Mouse (Mus musculus) adrenal gland, adult (tissue): ENCODE results near the gene S100a11.
"Not testable (repeated sequence)": the region's sequence is repeated elsewhere in the genome, so short reads cannot be mapped to it uniquely, and the experiment has no call there.

Experiments
- DNase-seq, 2 experiments: peaks; one replicate each; pipeline ENCODE4 v3.0.0; 2022 to 2023; ENCODE audit warnings: low spot score in 1 of 2; ENCODE audit not compliant: inconsistent age in 2 of 2

Gene S100a11

DNA sequence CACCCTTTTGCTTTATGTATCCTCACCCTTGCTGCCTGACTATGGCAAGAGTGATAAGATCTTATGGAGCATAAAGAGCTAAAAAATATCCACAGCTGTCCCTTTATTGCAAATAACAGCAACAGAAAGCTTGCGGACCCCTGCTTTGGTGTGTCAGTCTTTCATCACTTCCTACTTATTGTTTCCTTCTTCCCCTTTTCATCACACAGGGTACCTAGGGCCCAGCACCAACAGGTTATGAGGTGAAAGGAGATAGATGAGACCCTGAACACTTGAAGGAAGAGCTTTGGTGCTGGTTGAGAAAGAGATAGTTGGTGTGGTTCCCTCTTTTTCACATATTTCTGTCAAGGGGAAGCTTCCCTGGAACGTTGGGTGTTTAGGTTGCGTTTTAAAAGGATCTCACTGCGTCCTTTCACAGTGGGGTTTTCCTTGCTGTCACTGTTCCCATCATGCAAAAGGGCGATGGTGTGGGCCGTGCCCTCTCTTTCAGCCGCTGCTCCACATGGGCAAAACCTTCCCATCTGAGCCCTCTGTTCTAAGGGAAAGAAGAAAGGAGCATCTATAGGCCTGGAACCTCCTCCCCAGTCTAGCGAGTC lies 1.3 kb downstream of the S100a11 start:
- no peak for DNase-seq

GRCm38 (mm10) chr3:93522611-93523010 lies 2.3 kb downstream of the S100a11 start:
- peak; percentile 63 to 91 for DNase-seq

- no peak for DNase-seq
Observed at GRCm38 (mm10) chr3:93527300-93527699, 7.0 kb downstream of the S100a11 start.

GRCm38 (mm10) chr3:93528807-93529206 lies 8.5 kb downstream of the S100a11 start:
- no peak for DNase-seq

DNA sequence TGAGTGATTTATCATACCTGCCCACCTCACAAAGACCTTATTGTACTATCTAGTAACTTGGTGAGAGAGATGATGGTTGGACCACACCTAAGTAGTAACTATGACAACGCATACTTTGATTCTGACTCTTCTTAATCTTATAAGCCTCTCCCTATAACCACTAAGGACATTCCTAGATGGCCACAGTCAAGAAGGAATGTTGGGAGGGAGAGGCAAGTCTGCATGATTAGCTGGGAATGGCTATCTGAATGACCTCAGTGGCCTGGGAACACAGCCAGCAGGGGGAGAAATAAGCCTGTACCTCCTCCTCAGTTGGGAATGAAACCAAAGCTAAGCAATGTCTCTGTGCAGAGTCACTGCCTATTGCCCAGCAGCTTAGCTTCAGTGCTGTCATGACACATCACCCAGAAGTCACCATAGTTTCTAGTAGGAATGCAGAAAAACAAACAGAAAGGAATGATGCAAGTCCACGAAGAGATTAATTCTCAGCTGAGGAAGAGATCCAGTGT lies 16.8 kb downstream of the S100a11 start:
- DNase-seq: peak; percentile 76 to 84

DNA sequence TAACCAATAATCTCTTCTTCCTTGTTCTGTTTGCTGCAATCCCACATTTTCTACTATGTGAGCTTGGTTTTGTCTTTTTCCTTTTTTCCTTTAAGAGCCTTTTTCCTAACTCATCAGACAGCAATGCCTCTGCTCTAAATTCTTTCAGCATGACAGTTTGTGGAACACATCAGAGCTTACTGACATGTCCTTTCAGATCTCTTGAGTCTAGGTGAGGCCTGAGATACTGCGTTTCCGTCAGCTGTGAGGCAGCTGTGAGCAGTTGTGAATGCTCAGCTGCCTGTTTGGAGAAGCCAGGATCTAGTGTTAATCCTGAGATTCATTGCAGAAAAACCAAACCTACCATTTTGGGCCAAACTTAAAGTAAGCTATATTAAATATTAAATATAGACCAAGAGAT lies 18.2 kb downstream of the S100a11 start:
- no peak for DNase-seq

GRCm38 (mm10) chr3:93541501-93541900 lies 21.2 kb downstream of the S100a11 start:
- no peak for DNase-seq

DNA sequence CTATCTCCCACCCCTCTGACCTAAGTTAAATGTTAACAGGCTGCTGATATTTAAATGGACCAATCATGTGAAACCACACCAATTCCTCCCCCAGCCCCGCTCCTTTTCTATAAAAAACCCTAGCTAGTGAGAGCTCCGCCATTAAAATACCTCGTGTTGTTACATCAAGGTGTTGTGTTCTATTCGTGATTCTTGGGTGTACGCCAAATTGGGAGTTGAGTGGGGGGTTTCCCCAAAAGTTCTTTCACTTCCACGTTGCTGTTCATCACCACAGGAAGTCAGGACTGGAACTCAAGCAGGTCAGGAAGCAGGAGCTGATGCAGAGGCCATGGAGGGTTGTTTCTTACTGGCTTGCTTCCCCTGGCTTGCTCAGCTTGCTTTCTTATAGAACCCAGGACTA lies 23.9 kb downstream of the S100a11 start:
- not testable (repeated sequence) for DNase-seq

GRCm38 (mm10) chr3:93547099-93547648 lies 26.9 kb downstream of the S100a11 start:
- peak; percentile 80 to 97 for DNase-seq

- DNase-seq: peak in 1 of 2 experiments; percentile 47
Observed at GRCm38 (mm10) chr3:93547749-93548540, 27.7 kb downstream of the S100a11 start.

GRCm38 (mm10) chr3:93548541-93549266 lies 28.4 kb downstream of the S100a11 start:
- DNase-seq: no peak

- no peak for DNase-seq
Observed at GRCm38 (mm10) chr3:93549986-93550385, 29.7 kb downstream of the S100a11 start.

DNA sequence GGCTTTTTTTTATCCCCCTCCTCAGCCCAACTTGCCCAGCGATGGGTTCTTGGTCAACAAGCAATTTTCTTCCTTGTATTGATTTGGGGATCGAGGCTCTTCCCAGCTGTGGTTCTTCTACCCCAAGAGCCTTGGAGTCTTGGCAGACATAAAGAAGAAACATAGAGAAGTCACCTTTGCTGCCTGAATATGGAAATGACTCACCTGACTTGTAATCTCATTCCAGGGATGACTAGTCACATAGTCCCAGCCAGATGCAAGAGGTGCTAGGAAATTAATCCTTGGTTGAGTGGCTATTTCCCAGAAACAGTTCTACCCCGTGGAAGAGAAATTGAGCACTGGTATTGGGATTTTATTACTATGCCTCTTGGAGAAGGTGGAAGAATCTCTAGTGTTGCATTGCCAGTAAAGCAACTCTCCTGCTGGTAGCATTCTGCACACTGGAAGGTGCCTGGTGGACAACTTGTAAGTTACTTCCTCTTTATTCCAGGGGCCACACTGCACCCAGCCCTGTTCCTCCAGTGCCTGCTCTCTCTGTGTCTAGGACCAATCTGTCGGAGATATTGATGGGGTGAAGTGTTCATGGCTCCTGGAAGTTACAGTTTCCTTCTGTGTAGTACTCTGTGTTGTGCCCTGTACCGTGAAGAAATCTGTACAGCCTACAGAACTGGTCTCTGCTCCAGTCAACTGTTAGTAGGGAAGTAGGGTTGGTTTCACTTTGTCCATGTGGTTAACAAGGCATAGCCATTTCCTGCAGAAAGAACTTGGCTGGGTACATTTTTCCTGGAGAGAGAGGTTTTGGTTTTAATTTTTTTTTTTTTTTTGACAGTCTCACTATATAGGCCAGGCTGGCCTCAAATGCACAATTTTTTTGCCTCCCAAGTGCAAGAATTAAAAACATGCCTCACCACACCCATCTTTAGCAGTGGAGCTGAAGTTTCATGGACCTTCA lies 31.9 kb downstream of the S100a11 start:
- DNase-seq: no peak

DNA sequence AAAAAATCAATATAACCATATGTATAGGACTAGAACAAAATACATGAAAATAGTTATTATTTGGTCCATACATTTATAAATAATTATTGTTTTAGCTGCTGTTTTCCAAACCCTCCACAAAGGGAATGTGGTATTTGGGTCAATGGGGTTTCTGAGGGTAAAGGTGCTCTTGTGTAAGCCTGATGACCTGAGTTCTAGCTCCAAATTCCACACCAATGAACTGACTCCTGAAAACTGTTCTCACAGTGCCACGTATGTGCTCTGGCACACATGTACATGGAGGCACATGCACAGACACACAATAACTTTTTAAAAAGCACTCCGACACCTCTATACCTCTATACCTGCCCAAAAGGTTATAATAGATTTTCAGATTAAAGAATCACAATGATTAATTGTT lies 33.0 kb downstream of the S100a11 start:
- DNase-seq: no peak

DNA sequence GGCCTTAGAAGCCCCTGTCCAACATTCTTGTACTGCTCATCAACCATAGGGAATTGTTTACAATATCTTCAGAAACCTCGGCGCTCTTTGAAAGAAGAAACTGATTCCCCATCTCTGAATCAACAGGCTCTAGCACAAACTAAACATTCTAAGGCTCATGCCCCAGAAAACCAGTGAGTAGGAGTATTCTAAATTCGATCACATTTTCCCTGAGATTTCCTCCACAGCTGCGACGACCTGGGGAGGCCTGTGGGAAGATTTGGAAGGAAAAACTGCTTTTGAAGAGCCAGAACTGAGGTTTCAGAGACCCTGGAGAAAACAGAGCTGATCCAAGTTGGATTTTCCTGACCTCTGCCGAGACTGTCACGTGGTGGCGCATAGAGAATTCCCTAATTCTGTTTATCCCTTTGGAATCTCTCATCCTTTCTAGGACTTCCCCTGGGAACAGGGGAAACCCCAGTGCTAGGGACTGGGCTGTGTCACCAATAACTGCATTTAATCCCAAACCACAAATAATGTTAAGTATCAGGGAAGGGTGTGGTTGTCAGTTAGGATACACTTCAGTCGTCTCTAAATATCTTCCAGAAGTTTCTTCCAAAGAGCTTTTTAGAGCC lies 33.6 kb downstream of the S100a11 start:
- DNase-seq: peak in 1 of 2 experiments; percentile 37

- DNase-seq: peak in 1 of 2 experiments; percentile 70
Observed at GRCm38 (mm10) chr3:93554379-93554980, 34.2 kb downstream of the S100a11 start.

DNA sequence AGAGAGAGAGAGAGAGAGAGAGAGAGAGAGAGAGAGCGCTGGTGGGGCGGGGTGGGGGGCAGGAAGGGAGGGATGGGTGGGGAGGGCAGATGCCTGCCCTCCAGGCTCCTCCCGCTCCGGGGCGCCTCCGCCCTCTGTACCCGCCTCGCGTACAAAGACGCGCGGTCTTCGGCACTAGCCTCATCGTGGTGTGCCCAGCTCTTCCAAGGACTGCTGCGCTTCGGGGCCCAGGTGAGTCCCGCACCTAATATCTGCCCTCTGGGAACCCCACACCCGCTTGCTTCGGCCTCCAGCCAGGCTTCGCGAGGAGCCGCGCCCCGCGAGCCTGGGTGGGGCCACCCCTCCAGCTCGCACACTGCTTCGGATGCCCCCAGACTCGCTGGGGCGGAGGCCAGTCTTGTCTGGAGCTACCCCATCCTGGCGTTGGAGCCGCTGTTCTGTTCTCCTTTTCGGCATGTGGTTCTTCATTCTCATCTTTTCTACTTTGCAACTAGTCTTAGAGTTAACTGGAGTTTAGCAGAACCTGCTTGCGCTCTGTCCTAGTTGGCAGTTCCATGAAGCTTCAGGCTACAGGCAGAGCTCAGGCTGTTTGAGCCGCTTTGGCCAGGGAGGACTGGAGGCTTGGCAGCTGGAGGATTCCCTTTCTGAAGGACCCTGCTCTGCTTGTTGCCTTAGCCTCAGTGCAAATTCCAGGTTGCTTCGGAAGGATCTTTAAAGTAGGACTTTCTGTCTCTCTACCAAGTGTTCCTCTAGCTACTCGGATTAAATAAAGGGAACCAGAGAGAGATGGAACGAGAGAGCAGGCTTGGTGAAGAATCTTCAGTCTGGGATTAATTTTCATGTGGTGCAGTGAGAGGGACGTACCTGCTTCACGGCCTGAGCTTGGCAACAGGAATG lies 34.9 kb downstream of the S100a11 start, which contains the start of gene S100a10:
Gene S100a10 (plus strand): TSS at position 100 of the 897 bp plus-strand sequence.
- DNase-seq: peak; percentile 76 to 92

- DNase-seq: peak; percentile 80 to 91
Observed at GRCm38 (mm10) chr3:93555878-93556254, 35.6 kb downstream of the S100a11 start.
